Mouse (Mus musculus): ENCODE results near the gene Tcp10a. TPM values are rescaled to one million over a fixed set of nuclear protein-coding genes. Genes with fewer than 3 reads are reported as not detected.

The Tcp10a gene
- 0.08 and 0.10 TPM in 2 replicates for polyA plus RNA-seq (2015; fragmentation: Nextera tagmentation; extraction: Ambion mirVana)

DNA sequence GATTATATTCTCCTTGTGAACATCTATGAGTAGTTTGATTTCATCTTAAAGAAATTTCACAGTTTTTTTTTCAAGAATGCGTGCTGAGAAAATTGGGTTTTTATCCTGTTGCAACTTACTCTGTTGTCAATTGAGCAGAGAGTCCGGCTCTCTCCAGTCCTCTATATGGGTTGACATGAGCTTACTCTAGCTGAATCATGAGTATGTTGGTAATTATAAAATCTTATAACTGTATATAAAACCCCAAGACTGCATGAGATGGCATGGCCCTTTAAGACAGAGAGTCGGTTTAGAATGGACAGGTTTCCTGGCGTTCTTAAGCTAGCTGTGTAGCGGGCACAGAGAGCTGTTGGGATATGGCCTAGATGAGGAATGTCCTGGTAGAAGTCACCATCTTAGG lies at the start of gene Tcp10a:
Gene Tcp10a, plus strand, starts transcription at position 301 of the 400 bp plus-strand sequence.

GRCm38 (mm10) chr17:7352596-7352995 lies 28.1 kb downstream of the Tcp10a start, which contains the start of gene Ttll2:
Gene Ttll2 (minus strand): TSS chr17:7352696.

DNA sequence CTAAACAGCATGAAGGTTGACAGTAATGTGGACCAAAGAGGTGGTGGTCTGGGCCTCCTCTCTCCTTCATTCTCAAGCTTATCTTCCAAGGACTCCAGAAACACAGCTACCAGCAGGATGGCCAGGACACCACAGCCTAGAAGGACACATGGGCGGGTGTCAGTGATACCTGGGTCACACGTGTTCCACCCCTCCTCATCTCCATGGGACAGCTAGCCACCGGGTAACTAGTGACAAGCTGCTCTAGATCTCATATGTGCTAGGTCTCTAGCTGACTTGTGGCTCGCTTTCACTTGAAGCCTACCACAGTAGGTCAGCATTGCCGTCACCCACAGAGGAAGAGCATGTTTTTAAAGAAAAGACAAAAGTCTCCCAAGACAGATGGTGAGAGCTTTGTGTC lies 47.4 kb downstream of the Tcp10a start, which contains the start of gene Gm49630:
Gene Gm49630, minus strand, starts transcription at position 101 of the 400 bp plus-strand sequence.

DNA sequence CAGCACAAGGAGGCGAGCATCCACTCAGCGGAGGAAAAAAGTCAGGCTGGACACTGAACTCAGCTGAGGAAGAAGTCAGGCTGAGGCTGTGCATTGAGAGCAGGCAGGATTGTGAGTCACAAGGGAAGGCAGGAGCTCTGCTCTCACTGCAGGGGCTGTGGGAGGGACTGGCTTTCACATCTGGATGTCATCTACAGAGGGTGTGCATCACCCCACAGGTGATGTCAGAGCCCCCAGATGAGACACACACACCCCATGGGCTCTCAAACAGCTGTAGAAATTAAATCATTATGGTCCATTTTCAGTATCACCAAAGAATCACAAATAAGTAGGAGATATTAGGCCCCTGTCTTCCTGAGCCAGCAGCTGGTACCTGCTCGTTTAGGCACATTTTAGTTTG lies 60.9 kb downstream of the Tcp10a start, which contains the start of gene Unc93a2:
Gene Unc93a2, minus strand, starts transcription at position 101 of the 400 bp plus-strand sequence.

Other genes with a start within 250 kb of the Tcp10a start
- 11.6 and 15.2 TPM in 2 replicates for gene Rps6ka2, start 154.5 kb upstream of the Tcp10a start, polyA plus RNA-seq (2015; fragmentation: Nextera tagmentation; extraction: Ambion mirVana)
- not detected in 2 replicates for gene Ttll2, start 28.1 kb downstream of the Tcp10a start, polyA plus RNA-seq (2015; fragmentation: Nextera tagmentation; extraction: Ambion mirVana)
- not detected in 2 replicates for gene Gm49630, start 47.3 kb downstream of the Tcp10a start, polyA plus RNA-seq (2015; fragmentation: Nextera tagmentation; extraction: Ambion mirVana)
- not detected in 2 replicates for gene Unc93a2, start 60.8 kb downstream of the Tcp10a start, polyA plus RNA-seq (2015; fragmentation: Nextera tagmentation; extraction: Ambion mirVana)